Mouse (Mus musculus): Measurements from ENCODE around the gene Fam227b. TPM values are rescaled to one million over a fixed set of nuclear protein-coding genes. Genes with fewer than 3 reads are reported as not detected.
A peak's percentile ranks its signal among the peaks of the same experiment; 100 is the strongest.

Gene Fam227b
- polyA plus RNA-seq, 1 experiment from 2014 or later = not detected

- H3K27ac ChIP-seq (replicated peaks; ENCODE audit: low read depth, low read length) = peak within 1 kb of the TSS; percentile 45; the same call in 1 of the 2 replicates
- no peaks in the 10 kb centered on the region for H3K9me3 ChIP-seq (ENCODE audit: control insufficient read depth, low read length)
- DNase-seq (ENCODE audit: low spot score) = peak; percentile 54
- H3K4me3 ChIP-seq (ENCODE audit: low read depth, low read length) = no peak within 1 kb of the TSS
- H3K36me3 ChIP-seq (ENCODE audit: control insufficient read depth, insufficient read depth, low read length) = no peaks in the 10 kb centered on the region
- H3K4me1 ChIP-seq (ENCODE audit: control insufficient read depth, insufficient read depth, low read length) = no peaks in the 10 kb centered on the region; the same call in 1 of the 2 replicates
- ATAC-seq (ENCODE audit: insufficient number of reproducible peaks, low FRiP score, low TSS enrichment, low read depth) = peak; percentile 80
- 48% methylated on average over 15 of the region's 15 CpGs for WGBS
- H3K4me2 ChIP-seq (ENCODE audit: low read depth, severe bottlenecking) = no peak within 1 kb of the TSS
- no peaks in the 10 kb centered on the region for H3K27me3 ChIP-seq (ENCODE audit: control insufficient read depth, insufficient read depth, low read length)
- H3K9ac ChIP-seq (ENCODE audit: low read length) = no peak within 1 kb of the TSS
Measured at GRCm38 (mm10) chr2:126034379-126035005, 117.3 kb downstream of the Fam227b start, which contains the start of gene Fgf7. TSS of gene Fgf7 (plus strand) at chr2:126034658.

- H3K4me1 ChIP-seq (ENCODE audit: control insufficient read depth, insufficient read depth, low read length) = no peaks in the 10 kb centered on the region; the same call in 1 of the 2 replicates
- H3K4me3 ChIP-seq (ENCODE audit: low read depth, low read length) = no peak overlapping the region
- no peak overlapping the region for H3K9ac ChIP-seq (ENCODE audit: low read length)
- no peaks in the 10 kb centered on the region for H3K27me3 ChIP-seq (ENCODE audit: control insufficient read depth, insufficient read depth, low read length)
- H3K27ac ChIP-seq (replicated peaks; ENCODE audit: low read depth, low read length) = no peak overlapping the region
- DNase-seq (ENCODE audit: low spot score) = no peak
- H3K4me2 ChIP-seq (ENCODE audit: low read depth, severe bottlenecking) = no peak overlapping the region
- WGBS = 80% methylated on average over 8 of the region's 8 CpGs
- no peak for ATAC-seq (ENCODE audit: insufficient number of reproducible peaks, low FRiP score, low TSS enrichment, low read depth)
- no peaks in the 10 kb centered on the region for H3K36me3 ChIP-seq (ENCODE audit: control insufficient read depth, insufficient read depth, low read length)
- no peaks in the 10 kb centered on the region for H3K9me3 ChIP-seq (ENCODE audit: control insufficient read depth, low read length)
Measured at GRCm38 (mm10) chr2:126033114-126033972, 118.5 kb downstream of the Fam227b start.

DNA sequence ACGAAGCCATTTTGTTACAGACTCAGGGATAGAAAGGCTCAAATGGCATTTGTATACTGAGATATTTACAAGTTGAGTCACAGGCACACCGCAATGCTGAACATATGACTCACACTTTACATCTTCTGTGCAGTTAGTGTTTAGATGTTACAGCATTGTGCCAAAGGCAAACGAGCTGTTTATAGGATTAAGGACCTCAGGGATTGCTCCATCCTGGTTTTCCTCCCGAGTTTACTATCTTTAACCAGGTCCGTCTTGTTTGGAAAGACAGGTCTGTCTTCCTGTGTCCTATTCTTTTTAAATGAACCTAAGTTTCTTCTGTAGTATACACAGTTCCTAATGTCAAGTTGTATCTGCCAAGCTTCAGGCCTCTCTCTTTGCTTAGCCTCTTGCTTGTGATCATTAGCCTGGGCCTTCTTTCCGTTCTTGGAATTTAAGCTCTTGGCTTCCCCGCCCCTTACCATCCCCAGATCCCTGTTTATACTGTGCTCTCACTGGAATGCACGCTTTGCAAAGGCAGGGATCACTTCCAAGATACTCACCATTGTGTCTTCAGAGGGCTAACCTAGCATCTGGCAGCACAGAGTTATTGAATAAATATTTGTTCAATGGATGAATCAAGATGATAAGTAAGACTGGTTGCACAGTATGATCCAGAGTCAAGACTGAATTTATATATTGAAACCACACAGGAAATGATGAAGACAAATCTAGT, 120.5 kb downstream of the Fam227b start:
- no peaks in the 10 kb centered on the region for H3K36me3 ChIP-seq (ENCODE audit: control insufficient read depth, insufficient read depth, low read length)
- ATAC-seq (ENCODE audit: insufficient number of reproducible peaks, low FRiP score, low TSS enrichment, low read depth) = no peak
- DNase-seq (ENCODE audit: low spot score) = no peak
- no peak overlapping the region for H3K4me2 ChIP-seq (ENCODE audit: low read depth, severe bottlenecking)
- H3K4me3 ChIP-seq (ENCODE audit: low read depth, low read length) = no peak overlapping the region
- WGBS = 65% methylated on average over 8 of the region's 8 CpGs
- no peaks in the 10 kb centered on the region for H3K27me3 ChIP-seq (ENCODE audit: control insufficient read depth, insufficient read depth, low read length)
- H3K4me1 ChIP-seq (ENCODE audit: control insufficient read depth, insufficient read depth, low read length) = no peaks in the 10 kb centered on the region; the same call in 1 of the 2 replicates
- no peaks in the 10 kb centered on the region for H3K9me3 ChIP-seq (ENCODE audit: control insufficient read depth, low read length)
- no peak overlapping the region for H3K27ac ChIP-seq (replicated peaks; ENCODE audit: low read depth, low read length)
- H3K9ac ChIP-seq (ENCODE audit: low read length) = no peak overlapping the region

GRCm38 (mm10) chr2:126015763-126016473, 135.9 kb downstream of the Fam227b start:
- Histone ChIP-seq H3K4me2 (ENCODE audit: low read depth, severe bottlenecking) (no peak overlapping the region), H3K9me3 (ENCODE audit: control insufficient read depth, low read length) (no peaks in the 10 kb centered on the region), H3K27ac (replicated peaks; ENCODE audit: low read depth, low read length) (no peak overlapping the region), H3K27me3 (ENCODE audit: control insufficient read depth, insufficient read depth, low read length) (no peaks in the 10 kb centered on the region), H3K36me3 (ENCODE audit: control insufficient read depth, insufficient read depth, low read length) (no peaks in the 10 kb centered on the region), H3K4me3 (ENCODE audit: low read depth, low read length) (no peak overlapping the region), H3K9ac (ENCODE audit: low read length) (no peak overlapping the region), H3K4me1 (ENCODE audit: control insufficient read depth, insufficient read depth, low read length) (no peaks in the 10 kb centered on the region)
- ATAC-seq (ENCODE audit: insufficient number of reproducible peaks, low FRiP score, low TSS enrichment, low read depth) (no peak), DNase-seq (ENCODE audit: low spot score) (no peak)
- WGBS = 16% methylated on average over 3 of the region's 3 CpGs

DNA sequence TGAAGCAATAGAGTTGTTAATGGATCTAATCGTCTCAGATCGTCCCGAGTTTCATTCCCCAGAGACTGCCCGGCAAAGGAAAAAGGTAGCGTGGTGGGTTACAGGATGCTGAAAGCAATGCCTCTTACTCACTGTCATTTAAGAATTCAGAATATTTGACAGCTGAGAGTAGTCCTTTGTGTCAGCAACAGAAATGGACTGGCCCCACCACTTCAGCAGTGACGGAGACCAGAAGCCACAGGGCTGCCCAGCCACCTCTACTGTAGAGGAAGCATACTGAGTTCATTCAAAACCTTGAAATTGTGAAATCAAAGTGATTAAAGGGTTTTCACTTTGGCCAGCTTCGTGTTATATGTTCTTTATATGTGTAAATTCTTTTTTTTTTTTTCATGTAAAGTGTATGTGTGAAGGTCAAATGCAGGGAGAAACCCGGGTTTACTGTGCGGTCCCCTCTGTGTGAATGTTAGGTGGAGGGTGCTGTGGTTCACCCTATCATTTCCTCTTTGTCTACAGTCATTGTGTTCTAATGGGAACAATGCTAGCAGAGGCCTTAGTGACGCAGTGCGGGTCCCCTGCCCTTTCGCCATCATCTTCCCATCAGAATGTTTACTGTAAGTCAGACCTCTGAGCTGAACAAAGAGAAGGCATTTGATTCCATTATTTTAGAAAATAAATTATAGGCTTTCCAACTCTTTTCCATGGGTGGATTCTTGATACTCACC, 136.7 kb downstream of the Fam227b start:
- Histone ChIP-seq H3K9ac (ENCODE audit: low read length) (no peak overlapping the region), H3K4me1 (ENCODE audit: control insufficient read depth, insufficient read depth, low read length) (no peaks in the 10 kb centered on the region), H3K27me3 (ENCODE audit: control insufficient read depth, insufficient read depth, low read length) (no peaks in the 10 kb centered on the region), H3K9me3 (ENCODE audit: control insufficient read depth, low read length) (no peaks in the 10 kb centered on the region), H3K4me2 (ENCODE audit: low read depth, severe bottlenecking) (no peak overlapping the region), H3K4me3 (ENCODE audit: low read depth, low read length) (no peak overlapping the region), H3K36me3 (ENCODE audit: control insufficient read depth, insufficient read depth, low read length) (no peaks in the 10 kb centered on the region), H3K27ac (replicated peaks; ENCODE audit: low read depth, low read length) (no peak overlapping the region)
- no peak for ATAC-seq (ENCODE audit: insufficient number of reproducible peaks, low FRiP score, low TSS enrichment, low read depth)
- DNase-seq (ENCODE audit: low spot score) = no peak
- WGBS = 55% methylated on average over 12 of the region's 12 CpGs

- DNase-seq (ENCODE audit: low spot score) (no peak), ATAC-seq (ENCODE audit: insufficient number of reproducible peaks, low FRiP score, low TSS enrichment, low read depth) (no peak)
- H3K9me3 ChIP-seq (ENCODE audit: control insufficient read depth, low read length) = no peaks in the 10 kb centered on the region
- H3K36me3 ChIP-seq (ENCODE audit: control insufficient read depth, insufficient read depth, low read length) = no peaks in the 10 kb centered on the region
- H3K9ac ChIP-seq (ENCODE audit: low read length) = no peak overlapping the region
- H3K4me1 ChIP-seq (ENCODE audit: control insufficient read depth, insufficient read depth, low read length) = no peaks in the 10 kb centered on the region
- H3K27me3 ChIP-seq (ENCODE audit: control insufficient read depth, insufficient read depth, low read length) = no peaks in the 10 kb centered on the region
- 88% methylated on average over 2 of the region's 2 CpGs for WGBS
- no peak overlapping the region for H3K4me2 ChIP-seq (ENCODE audit: low read depth, severe bottlenecking)
- H3K4me3 ChIP-seq (ENCODE audit: low read depth, low read length) = no peak overlapping the region
- no peak overlapping the region for H3K27ac ChIP-seq (replicated peaks; ENCODE audit: low read depth, low read length)
Measured at GRCm38 (mm10) chr2:126006742-126007141, 145.1 kb downstream of the Fam227b start.

DNA sequence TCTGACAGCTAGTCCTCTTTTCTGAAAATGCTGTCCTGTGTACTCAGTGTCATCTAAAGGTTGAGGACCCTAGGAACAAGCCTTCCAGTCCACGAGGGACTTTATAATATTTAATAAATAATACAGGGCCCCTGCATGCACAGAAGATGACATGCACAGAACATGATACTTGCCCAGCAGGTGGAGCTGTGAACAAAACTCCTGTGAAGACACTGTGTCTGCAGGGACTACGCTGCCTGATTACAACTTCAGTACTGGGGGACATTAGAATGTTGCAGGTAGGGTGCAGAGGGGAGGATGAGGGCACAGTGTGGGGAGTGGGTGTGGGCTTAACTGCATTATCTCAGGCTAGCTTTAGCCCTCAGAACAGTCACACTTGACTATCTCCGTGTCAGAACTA, 145.7 kb downstream of the Fam227b start:
- Histone ChIP-seq H3K9me3 (ENCODE audit: control insufficient read depth, low read length) (no peaks in the 10 kb centered on the region), H3K4me3 (ENCODE audit: low read depth, low read length) (no peak overlapping the region), H3K27me3 (ENCODE audit: control insufficient read depth, insufficient read depth, low read length) (no peaks in the 10 kb centered on the region), H3K9ac (ENCODE audit: low read length) (no peak overlapping the region), H3K27ac (replicated peaks; ENCODE audit: low read depth, low read length) (no peak overlapping the region), H3K36me3 (ENCODE audit: control insufficient read depth, insufficient read depth, low read length) (no peaks in the 10 kb centered on the region), H3K4me2 (ENCODE audit: low read depth, severe bottlenecking) (no peak overlapping the region), H3K4me1 (ENCODE audit: control insufficient read depth, insufficient read depth, low read length) (no peaks in the 10 kb centered on the region)
- DNase-seq (ENCODE audit: low spot score) (peak; percentile 57), ATAC-seq (ENCODE audit: insufficient number of reproducible peaks, low FRiP score, low TSS enrichment, low read depth) (peak; percentile 47; the same call in 1 of the 2 replicates)
- 45% methylated on average over 3 of the region's 3 CpGs for WGBS

Measured in limb, embryonic 11.5 days (tissue).